Mouse (Mus musculus): ENCODE measurements around the gene Cenpp. TPM values are rescaled to one million over a fixed set of nuclear protein-coding genes. Genes with fewer than 3 reads are reported as not detected.
A peak's percentile ranks its signal among the peaks of the same experiment; 100 is the strongest.

Cenpp gene
- polyA plus RNA-seq, 1 experiment, result 11.2 TPM

DNA sequence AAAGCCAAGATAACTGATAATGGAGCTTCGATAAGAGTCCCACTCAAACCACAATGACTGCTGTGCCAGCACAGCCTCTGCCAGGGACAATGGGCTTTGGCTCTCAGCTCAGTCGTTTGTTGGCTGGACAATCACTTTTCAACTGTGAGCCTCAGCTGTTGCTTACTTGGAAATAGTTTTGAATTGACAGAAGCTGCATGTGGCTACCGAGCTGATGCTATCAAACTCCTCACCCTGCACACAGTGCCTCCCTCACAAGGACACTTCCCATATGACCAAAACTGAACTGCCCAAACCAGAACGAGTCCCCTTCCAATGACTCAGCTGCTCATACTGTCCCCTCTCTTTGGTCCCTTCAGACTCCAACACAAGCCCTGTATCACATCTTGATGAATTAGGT lies 181.8 kb downstream of the Cenpp start:
- Histone ChIP-seq H3K27me3 (ENCODE audit: control insufficient read depth, insufficient read depth, low read length) (no peaks in the 10 kb centered on the region), H3K27ac (ENCODE audit: control insufficient read depth, insufficient read depth, low read depth, low read length) (peak overlapping the region; percentile 47), H3K36me3 (ENCODE audit: control insufficient read depth, insufficient read depth, low read length) (no peaks in the 10 kb centered on the region), H3K4me3 (ENCODE audit: control insufficient read depth, low read depth, low read length) (no peak overlapping the region), H3K4me1 (ENCODE audit: control insufficient read depth, insufficient read depth, low read length) (peaks cover 2% of the 10 kb centered on the region; the same call in 1 of the 2 replicates)
- TF ChIP-seq CTCF (IDR thresholded peaks at IDR 0.05; ENCODE audit: control insufficient read depth, insufficient read depth, insufficient replicate concordance, low read depth, low read length), result no peak
- no peak for TF ChIP-seq POLR2A (IDR thresholded peaks at IDR 0.05; ENCODE audit: control insufficient read depth, low read depth, low read length)

DNA sequence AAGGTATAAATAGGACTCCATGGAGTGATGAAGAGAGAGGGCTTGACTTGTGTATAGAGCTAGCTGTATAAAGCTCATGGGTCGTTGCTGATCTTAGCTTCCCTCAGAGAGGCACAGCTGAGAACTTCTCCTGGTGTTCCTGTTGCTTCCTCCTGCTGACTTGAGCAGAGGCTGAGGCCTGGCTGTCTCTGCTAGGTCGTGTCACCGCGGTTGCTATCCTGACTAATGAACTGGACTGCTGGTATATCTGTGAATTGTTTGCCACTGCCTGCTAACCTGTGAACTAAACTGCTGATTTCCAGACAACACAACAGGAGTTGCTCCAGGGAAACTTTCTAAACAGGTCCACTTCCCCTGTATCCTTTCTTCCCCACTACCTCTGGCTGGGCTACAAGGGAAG lies 182.3 kb downstream of the Cenpp start:
- peak overlapping the region; percentile 10; the same call in 1 of the 2 replicates for H3K27ac ChIP-seq (ENCODE audit: control insufficient read depth, insufficient read depth, low read depth, low read length)
- H3K36me3 ChIP-seq (ENCODE audit: control insufficient read depth, insufficient read depth, low read length), result no peaks in the 10 kb centered on the region
- peaks cover 2% of the 10 kb centered on the region; the same call in 1 of the 2 replicates for H3K4me1 ChIP-seq (ENCODE audit: control insufficient read depth, insufficient read depth, low read length)
- H3K27me3 ChIP-seq (ENCODE audit: control insufficient read depth, insufficient read depth, low read length), result no peaks in the 10 kb centered on the region
- TF ChIP-seq CTCF (IDR thresholded peaks at IDR 0.05; ENCODE audit: control insufficient read depth, insufficient read depth, insufficient replicate concordance, low read depth, low read length), result no peak
- no peak for TF ChIP-seq POLR2A (IDR thresholded peaks at IDR 0.05; ENCODE audit: control insufficient read depth, low read depth, low read length)
- no peak overlapping the region for H3K4me3 ChIP-seq (ENCODE audit: control insufficient read depth, low read depth, low read length)

DNA sequence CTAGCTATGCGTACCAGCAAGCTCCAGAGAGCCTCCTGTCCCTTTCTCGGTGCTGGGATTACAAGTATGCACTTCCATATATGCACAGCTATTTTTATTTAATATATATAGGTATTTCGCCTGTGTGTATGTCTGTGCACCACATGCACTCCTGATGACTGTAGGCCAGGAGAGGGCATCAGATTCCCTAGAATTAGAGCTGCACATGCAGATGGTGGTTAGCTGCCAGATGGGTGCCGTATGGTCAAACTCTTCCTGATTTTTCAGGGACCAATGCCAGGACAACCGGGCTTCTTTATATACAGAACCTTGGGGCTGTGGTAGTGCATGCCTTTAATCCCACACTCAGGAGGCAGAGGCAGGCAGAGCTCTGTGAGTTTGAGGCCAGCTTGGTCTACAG lies 183.6 kb downstream of the Cenpp start:
- TF ChIP-seq POLR2A (IDR thresholded peaks at IDR 0.05; ENCODE audit: control insufficient read depth, low read depth, low read length) (no peak), CTCF (IDR thresholded peaks at IDR 0.05; ENCODE audit: control insufficient read depth, insufficient read depth, insufficient replicate concordance, low read depth, low read length) (no peak)
- Histone ChIP-seq H3K4me3 (ENCODE audit: control insufficient read depth, low read depth, low read length) (no peak overlapping the region), H3K27me3 (ENCODE audit: control insufficient read depth, insufficient read depth, low read length) (no peaks in the 10 kb centered on the region)

DNA sequence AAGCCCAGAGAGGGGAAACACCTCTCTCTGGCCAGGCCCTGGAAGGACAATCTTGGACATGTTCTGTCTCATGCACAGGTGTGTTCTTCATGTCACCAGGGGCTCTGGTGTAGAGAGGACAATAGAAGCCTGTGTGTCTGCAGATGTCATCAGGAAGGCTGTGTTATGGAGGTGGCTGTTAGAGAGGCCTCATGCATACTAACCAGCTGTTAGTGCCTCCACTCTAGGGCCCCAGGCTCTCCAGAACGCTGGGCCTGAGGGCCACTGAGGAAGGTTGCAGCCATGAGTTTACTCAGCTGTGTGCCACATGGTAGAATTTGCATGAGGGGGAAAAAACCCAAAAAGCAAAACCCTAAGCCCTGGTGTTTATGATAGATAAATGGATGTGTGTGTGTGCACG lies 185.0 kb downstream of the Cenpp start:
- Histone ChIP-seq H3K4me1 (ENCODE audit: control insufficient read depth, insufficient read depth, low read length) (peaks cover under 1% of the 10 kb centered on the region; the same call in 1 of the 2 replicates), H3K27me3 (ENCODE audit: control insufficient read depth, insufficient read depth, low read length) (no peaks in the 10 kb centered on the region), H3K4me3 (ENCODE audit: control insufficient read depth, low read depth, low read length) (no peak overlapping the region), H3K27ac (ENCODE audit: control insufficient read depth, insufficient read depth, low read depth, low read length) (no peak overlapping the region), H3K36me3 (ENCODE audit: control insufficient read depth, insufficient read depth, low read length) (no peaks in the 10 kb centered on the region)
- TF ChIP-seq CTCF (IDR thresholded peaks at IDR 0.05; ENCODE audit: control insufficient read depth, insufficient read depth, insufficient replicate concordance, low read depth, low read length) (no peak), POLR2A (IDR thresholded peaks at IDR 0.05; ENCODE audit: control insufficient read depth, low read depth, low read length) (no peak)

More for the DNA sequence above, 183.6 kb downstream of the Cenpp start:
- Histone ChIP-seq H3K36me3 (ENCODE audit: control insufficient read depth, insufficient read depth, low read length) (no peaks in the 10 kb centered on the region), H3K4me1 (ENCODE audit: control insufficient read depth, insufficient read depth, low read length) (peaks cover 2% of the 10 kb centered on the region; the same call in 1 of the 2 replicates), H3K27ac (ENCODE audit: control insufficient read depth, insufficient read depth, low read depth, low read length) (no peak overlapping the region)

DNA sequence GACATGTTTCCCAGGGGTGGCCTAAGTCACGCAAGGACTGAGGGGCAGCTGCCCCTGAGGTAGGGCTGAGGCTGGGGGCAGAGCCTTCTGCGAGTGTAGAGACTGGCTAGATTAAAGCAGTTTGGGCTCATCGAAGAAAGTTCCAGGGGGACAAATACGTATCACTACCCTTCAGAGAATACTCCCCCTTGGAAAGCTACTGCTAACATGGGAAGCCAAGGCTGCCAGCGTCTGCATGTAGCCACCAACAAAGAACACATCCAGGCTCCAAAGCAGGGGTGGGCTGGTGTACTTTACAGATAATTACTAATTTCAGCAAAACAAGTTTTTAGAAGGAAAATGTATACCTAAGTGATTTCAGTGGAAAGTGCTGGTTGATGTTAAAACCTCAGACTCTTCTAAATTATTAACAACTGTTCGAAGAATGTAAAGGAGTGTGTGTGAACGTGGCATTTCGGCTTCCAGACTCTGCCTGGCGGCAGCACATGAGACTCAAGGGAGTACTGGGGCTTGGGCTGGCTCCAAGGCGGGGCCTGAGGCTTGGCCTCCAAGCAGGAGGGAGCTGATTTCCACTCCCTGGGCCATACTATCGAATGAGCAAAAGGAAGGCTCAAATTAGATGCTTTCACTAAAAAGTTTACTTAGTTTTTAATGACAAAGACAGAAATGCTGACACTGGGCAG lies 186.1 kb downstream of the Cenpp start:
- no peaks in the 10 kb centered on the region for H3K36me3 ChIP-seq (ENCODE audit: control insufficient read depth, insufficient read depth, low read length)
- no peak for TF ChIP-seq CTCF (IDR thresholded peaks at IDR 0.05; ENCODE audit: control insufficient read depth, insufficient read depth, insufficient replicate concordance, low read depth, low read length)
- no peak for TF ChIP-seq POLR2A (IDR thresholded peaks at IDR 0.05; ENCODE audit: control insufficient read depth, low read depth, low read length)
- no peak overlapping the region; the same call in 1 of the 2 replicates for H3K27ac ChIP-seq (ENCODE audit: control insufficient read depth, insufficient read depth, low read depth, low read length)
- no peak overlapping the region for H3K4me3 ChIP-seq (ENCODE audit: control insufficient read depth, low read depth, low read length)
- H3K27me3 ChIP-seq (ENCODE audit: control insufficient read depth, insufficient read depth, low read length), result no peaks in the 10 kb centered on the region
- no peaks in the 10 kb centered on the region; the same call in 1 of the 2 replicates for H3K4me1 ChIP-seq (ENCODE audit: control insufficient read depth, insufficient read depth, low read length)

DNA sequence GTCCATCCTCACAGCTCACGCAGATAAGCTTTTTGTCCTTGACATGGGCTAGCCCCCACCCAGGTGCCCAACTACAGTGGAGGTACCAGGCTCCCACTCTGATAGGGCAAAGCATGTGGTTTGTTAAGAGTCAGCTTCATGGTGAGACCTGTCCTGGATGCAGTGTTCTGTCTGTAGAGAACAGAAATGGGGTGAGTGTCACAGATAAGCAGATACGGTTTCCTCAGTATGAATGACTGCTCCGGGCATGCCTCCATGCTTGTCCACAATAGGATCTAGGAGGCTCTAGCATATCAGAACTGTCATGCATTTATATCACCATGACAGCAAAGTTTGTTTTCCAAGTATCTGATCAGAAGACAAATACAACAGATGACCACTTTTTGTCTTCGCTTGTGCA lies 186.7 kb downstream of the Cenpp start:
- H3K27ac ChIP-seq (ENCODE audit: control insufficient read depth, insufficient read depth, low read depth, low read length), result no peak overlapping the region
- no peak overlapping the region for H3K4me3 ChIP-seq (ENCODE audit: control insufficient read depth, low read depth, low read length)
- no peaks in the 10 kb centered on the region for H3K36me3 ChIP-seq (ENCODE audit: control insufficient read depth, insufficient read depth, low read length)
- H3K27me3 ChIP-seq (ENCODE audit: control insufficient read depth, insufficient read depth, low read length), result no peaks in the 10 kb centered on the region
- H3K4me1 ChIP-seq (ENCODE audit: control insufficient read depth, insufficient read depth, low read length), result no peaks in the 10 kb centered on the region; the same call in 1 of the 2 replicates
- TF ChIP-seq CTCF (IDR thresholded peaks at IDR 0.05; ENCODE audit: control insufficient read depth, insufficient read depth, insufficient replicate concordance, low read depth, low read length) (no peak), POLR2A (IDR thresholded peaks at IDR 0.05; ENCODE audit: control insufficient read depth, low read depth, low read length) (no peak)

DNA sequence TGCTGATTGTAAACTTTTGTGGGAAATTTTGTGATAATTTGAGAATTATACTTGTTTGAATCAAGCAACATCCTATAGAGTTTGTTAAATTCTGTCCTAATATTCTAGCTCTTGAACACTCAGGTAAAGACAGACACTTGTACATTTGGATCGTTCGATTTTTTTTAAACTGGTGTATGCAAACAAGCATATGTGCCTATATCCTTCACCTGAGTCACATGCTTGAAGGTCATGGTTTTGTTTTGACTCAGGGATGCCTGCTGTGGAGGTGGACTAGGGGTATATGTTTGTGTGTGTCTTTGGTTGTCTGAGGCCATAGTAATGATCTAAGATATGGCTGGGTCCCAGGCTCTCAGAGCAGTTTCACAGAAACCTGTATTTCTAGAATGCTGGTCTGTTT lies 189.7 kb downstream of the Cenpp start:
- H3K4me3 ChIP-seq (ENCODE audit: control insufficient read depth, low read depth, low read length), result no peak overlapping the region
- TF ChIP-seq CTCF (IDR thresholded peaks at IDR 0.05; ENCODE audit: control insufficient read depth, insufficient read depth, insufficient replicate concordance, low read depth, low read length) (no peak), POLR2A (IDR thresholded peaks at IDR 0.05; ENCODE audit: control insufficient read depth, low read depth, low read length) (no peak)
- peaks cover 1% of the 10 kb centered on the region; the same call in 1 of the 2 replicates for H3K36me3 ChIP-seq (ENCODE audit: control insufficient read depth, insufficient read depth, low read length)

More for the DNA sequence above, 189.7 kb downstream of the Cenpp start:
- Histone ChIP-seq H3K4me1 (ENCODE audit: control insufficient read depth, insufficient read depth, low read length) (no peaks in the 10 kb centered on the region; the same call in 1 of the 2 replicates), H3K27ac (ENCODE audit: control insufficient read depth, insufficient read depth, low read depth, low read length) (no peak overlapping the region), H3K27me3 (ENCODE audit: control insufficient read depth, insufficient read depth, low read length) (no peaks in the 10 kb centered on the region)
